Mouse (Mus musculus): Measurements from ENCODE around the gene Plxnc1. TPM values are rescaled to one million over a fixed set of nuclear protein-coding genes. Genes with fewer than 3 reads are reported as not detected.

Gene Plxnc1
- total and polyA plus RNA-seq, 3 experiments, result 27.6 to 34.4 (median 33.0) TPM

- Histone ChIP-seq H3K27me3 (replicated peaks) (no peaks in the 10 kb centered on the region), H3K9me3 (replicated peaks; ENCODE audit: low read length) (no peaks in the 10 kb centered on the region), H3K4me3 (replicated peaks in 1 of 3; ENCODE audit: low read depth in 2 of 3, low read length in 2 of 3, poor library complexity in 1 of 3) (no peak overlapping the region), H3K9ac (ENCODE audit: insufficient read depth, low read depth) (no peak overlapping the region; the same call in 1 of the 2 replicates), H3K79me2 (replicated peaks; ENCODE audit: control insufficient read depth, extremely low read depth, insufficient read depth, poor library complexity, severe bottlenecking) (peaks cover 25% of the 10 kb centered on the region), H3K4me1 (ENCODE audit: control insufficient read depth in 1 of 2, insufficient read depth in 2 of 2) (peaks cover 27 to 72% of the 10 kb centered on the region in 2 experiments), H3K4me2 (ENCODE audit: insufficient read depth, low read depth, poor library complexity, severe bottlenecking) (no peak overlapping the region), H3K27ac (ENCODE audit: insufficient read depth, low read depth) (no peak overlapping the region), H3K36me3 (replicated peaks in 1 of 2; ENCODE audit: control insufficient read depth in 1 of 2, insufficient read depth in 1 of 2, low read length in 1 of 2) (peaks cover 3 to 21% of the 10 kb centered on the region in 2 experiments)
- TF ChIP-seq CHD1 (IDR thresholded peaks at IDR 0.05; ENCODE audit: low read depth, low read length) (no peak), ETS1 (conservative IDR thresholded peaks at IDR 0.05; ENCODE audit: low read depth, low read length) (no peak), MEF2A (IDR thresholded peaks at IDR 0.05; ENCODE audit: borderline replicate concordance, low read depth, low read length) (no peak), E2F4 (IDR thresholded peaks at IDR 0.05; ENCODE audit: insufficient replicate concordance, low read depth, low read length) (no peak), ZMIZ1 (IDR thresholded peaks at IDR 0.05; ENCODE audit: low read depth, low read length) (no peak), ZC3H11A (IDR thresholded peaks at IDR 0.05; ENCODE audit: low read depth, low read length) (no peak), GABPA (IDR thresholded peaks at IDR 0.05; ENCODE audit: insufficient replicate concordance, low read depth, low read length) (no peak), SMC3 (IDR thresholded peaks at IDR 0.05; ENCODE audit: low read depth, low read length) (no peak), ELF1 (IDR thresholded peaks at IDR 0.05; ENCODE audit: low read depth, low read length) (no peak), MYC (IDR thresholded peaks at IDR 0.05; ENCODE audit: low read depth, low read length) (no peak), MAFK (IDR thresholded peaks at IDR 0.05; ENCODE audit: insufficient replicate concordance, low read length) (no peak), RCOR1 (conservative IDR thresholded peaks at IDR 0.05; ENCODE audit: low read depth, low read length) (no peak)
- no peak for DNase-seq (ENCODE audit: extremely low read depth)
- dilution Hi-C loops (cut with MboI; ENCODE audit: extremely low pct_ligation_motif_present, extremely low pct_unique_long_range_greater_than_20kb, low sequenced_read_pairs), result no loop called here
- in situ Hi-C loops (cut with MboI; ENCODE audit: low pct_ligation_motif_present, low pct_unique_long_range_greater_than_20kb, low sequenced_read_pairs), result no loop called here
Observed at GRCm38 (mm10) chr10:94926297-94926696, 18.3 kb downstream of the Plxnc1 start.

GRCm38 (mm10) chr10:94924878-94925277 is 19.8 kb downstream of the Plxnc1 start:
- Histone ChIP-seq H3K36me3 (replicated peaks in 1 of 2; ENCODE audit: control insufficient read depth in 1 of 2, insufficient read depth in 1 of 2, low read length in 1 of 2) (peaks cover 3 to 18% of the 10 kb centered on the region in 2 experiments), H3K27ac (ENCODE audit: insufficient read depth, low read depth) (no peak overlapping the region), H3K4me2 (ENCODE audit: insufficient read depth, low read depth, poor library complexity, severe bottlenecking) (no peak overlapping the region), H3K9ac (ENCODE audit: insufficient read depth, low read depth) (no peak overlapping the region), H3K27me3 (replicated peaks) (no peaks in the 10 kb centered on the region), H3K4me3 (replicated peaks in 1 of 3; ENCODE audit: low read depth in 2 of 3, low read length in 2 of 3, poor library complexity in 1 of 3) (no peak overlapping the region), H3K4me1 (ENCODE audit: control insufficient read depth in 1 of 2, insufficient read depth in 2 of 2) (peaks cover 35 to 86% of the 10 kb centered on the region in 2 experiments), H3K79me2 (replicated peaks; ENCODE audit: control insufficient read depth, extremely low read depth, insufficient read depth, poor library complexity, severe bottlenecking) (peaks cover 16% of the 10 kb centered on the region), H3K9me3 (replicated peaks; ENCODE audit: low read length) (no peaks in the 10 kb centered on the region)
- TF ChIP-seq MXI1 (IDR thresholded peaks at IDR 0.05; ENCODE audit: low read depth, low read length) (no peak), ETS1 (conservative IDR thresholded peaks at IDR 0.05; ENCODE audit: low read depth, low read length) (no peak), MAZ (IDR thresholded peaks at IDR 0.05; ENCODE audit: low read depth, low read length) (no peak), MAFK (IDR thresholded peaks at IDR 0.05; ENCODE audit: insufficient replicate concordance, low read length) (no peak), ELF1 (IDR thresholded peaks at IDR 0.05; ENCODE audit: low read depth, low read length) (no peak), NELFE (IDR thresholded peaks at IDR 0.05; ENCODE audit: low read depth, low read length) (no peak), BHLHE40 (IDR thresholded peaks at IDR 0.05; ENCODE audit: low read depth, low read length) (no peak), KAT2A (IDR thresholded peaks at IDR 0.05; ENCODE audit: insufficient replicate concordance, low read length) (no peak), EP300 (IDR thresholded peaks at IDR 0.05; ENCODE audit: low read length) (no peak), MYC (IDR thresholded peaks at IDR 0.05; ENCODE audit: low read depth, low read length) (no peak), TCF12 (IDR thresholded peaks at IDR 0.05; ENCODE audit: low read depth, low read length) (no peak), SMC3 (IDR thresholded peaks at IDR 0.05; ENCODE audit: low read depth, low read length) (no peak), GABPA (IDR thresholded peaks at IDR 0.05; ENCODE audit: insufficient replicate concordance, low read depth, low read length) (no peak), JUN (IDR thresholded peaks at IDR 0.05; ENCODE audit: insufficient read depth, low read depth, low read length) (no peak), USF1 (IDR thresholded peaks at IDR 0.05; ENCODE audit: low read depth, low read length) (no peak)
- no peak for DNase-seq (ENCODE audit: extremely low read depth)
- dilution Hi-C loops (cut with MboI; ENCODE audit: extremely low pct_ligation_motif_present, extremely low pct_unique_long_range_greater_than_20kb, low sequenced_read_pairs), result loop anchor here (25.0 kb wide), 1 partner anchor 113 kb away; no protein-coding TSS in a partner anchor
- in situ Hi-C loops (cut with MboI; ENCODE audit: low pct_ligation_motif_present, low pct_unique_long_range_greater_than_20kb, low sequenced_read_pairs), result loop anchor here (5.0 kb wide), 1 partner anchor 73 kb away; no protein-coding TSS in a partner anchor

Measured in CH12.LX (cell line).